Mouse (Mus musculus): ENCODE results near the gene Mt1. TPM values are rescaled to one million over a fixed set of nuclear protein-coding genes. Genes with fewer than 3 reads are reported as not detected.

The Mt1 gene
- polyA plus RNA-seq, 1 experiment from 2014 or later: 2,068 TPM

- Histone ChIP-seq H3K9me3 (ENCODE audit: control insufficient read depth) (no peaks in the 10 kb centered on the region), H3K9ac (ENCODE audit: low read depth, low read length) (peak overlapping the region; percentile 67), H3K36me3 (ENCODE audit: control insufficient read depth, insufficient read depth) (no peaks in the 10 kb centered on the region), H3K4me3 (ENCODE audit: low read depth, low read length) (peak overlapping the region; percentile 65), H3K4me1 (replicated peaks; ENCODE audit: control insufficient read depth, insufficient read depth, low read length) (no peaks in the 10 kb centered on the region), H3K4me2 (replicated peaks; ENCODE audit: low read depth) (peak overlapping the region; percentile 67), H3K27me3 (replicated peaks; ENCODE audit: control insufficient read depth, insufficient read depth, low read length) (no peaks in the 10 kb centered on the region), H3K27ac (ENCODE audit: low read depth, low read length) (peak overlapping the region; percentile 87)
- no peak for TF ChIP-seq CTCF (IDR thresholded peaks at IDR 0.05; ENCODE audit: low read depth)
- 4% methylated on average over 25 of the region's 25 CpGs for WGBS
- ATAC-seq: no peak
These were observed 1.1 kb downstream of the Mt1 start for GRCm38 (mm10) chr8:94179713-94180560.

GRCm38 (mm10) chr8:94180561-94180908 is 1.7 kb downstream of the Mt1 start:
- ATAC-seq: no peak
- TF ChIP-seq CTCF (IDR thresholded peaks at IDR 0.05; ENCODE audit: low read depth): no peak
- H3K27ac ChIP-seq (ENCODE audit: low read depth, low read length): 0 out of 2 replicates have a peak overlapping the region, but pooled peaks have one; percentile 87

GRCm38 (mm10) chr8:94182055-94182929 is 3.4 kb downstream of the Mt1 start:
- Histone ChIP-seq H3K27me3 (replicated peaks; ENCODE audit: control insufficient read depth, insufficient read depth, low read length) (no peaks in the 10 kb centered on the region), H3K4me2 (replicated peaks; ENCODE audit: low read depth) (peak overlapping the region; percentile 58), H3K9me3 (ENCODE audit: control insufficient read depth) (no peaks in the 10 kb centered on the region), H3K9ac (ENCODE audit: low read depth, low read length) (peak overlapping the region; percentile 50), H3K4me3 (ENCODE audit: low read depth, low read length) (peak overlapping the region; percentile 23), H3K27ac (ENCODE audit: low read depth, low read length) (peak overlapping the region; percentile 93), H3K4me1 (replicated peaks; ENCODE audit: control insufficient read depth, insufficient read depth, low read length) (0 out of 2 replicates have a peak, but pooled peaks cover 5% of the 10 kb centered on the region), H3K36me3 (ENCODE audit: control insufficient read depth, insufficient read depth) (no peaks in the 10 kb centered on the region)
- no peak for TF ChIP-seq CTCF (IDR thresholded peaks at IDR 0.05; ENCODE audit: low read depth)
- 48% methylated on average over 13 of the region's 13 CpGs for WGBS
- ATAC-seq: peak; percentile 24

More at GRCm38 (mm10) chr8:94180561-94180908, 1.7 kb downstream of the Mt1 start:
- Histone ChIP-seq H3K4me3 (ENCODE audit: low read depth, low read length) (peak overlapping the region; percentile 65), H3K27me3 (replicated peaks; ENCODE audit: control insufficient read depth, insufficient read depth, low read length) (no peaks in the 10 kb centered on the region), H3K4me2 (replicated peaks; ENCODE audit: low read depth) (peak overlapping the region; percentile 67), H3K36me3 (ENCODE audit: control insufficient read depth, insufficient read depth) (no peaks in the 10 kb centered on the region), H3K9ac (ENCODE audit: low read depth, low read length) (peak overlapping the region; percentile 67), H3K4me1 (replicated peaks; ENCODE audit: control insufficient read depth, insufficient read depth, low read length) (no peaks in the 10 kb centered on the region), H3K9me3 (ENCODE audit: control insufficient read depth) (no peaks in the 10 kb centered on the region)
- WGBS: 82% methylated on average over 1 of the region's 1 CpGs

GRCm38 (mm10) chr8:94183117-94183516 is 4.2 kb downstream of the Mt1 start:
- no peaks in the 10 kb centered on the region for H3K36me3 ChIP-seq (ENCODE audit: control insufficient read depth, insufficient read depth)
- H3K4me2 ChIP-seq (replicated peaks; ENCODE audit: low read depth): peak overlapping the region; percentile 58
- TF ChIP-seq CTCF (IDR thresholded peaks at IDR 0.05; ENCODE audit: low read depth): peak; percentile 82
- peak overlapping the region; percentile 23 for H3K4me3 ChIP-seq (ENCODE audit: low read depth, low read length)
- H3K9me3 ChIP-seq (ENCODE audit: control insufficient read depth): no peaks in the 10 kb centered on the region
- ATAC-seq: peak; percentile 55
- H3K27me3 ChIP-seq (replicated peaks; ENCODE audit: control insufficient read depth, insufficient read depth, low read length): no peaks in the 10 kb centered on the region
- H3K27ac ChIP-seq (ENCODE audit: low read depth, low read length): peak overlapping the region; percentile 93
- under 1% methylated on average over 16 of the region's 16 CpGs for WGBS
- 0 out of 2 replicates have a peak, but pooled peaks cover 5% of the 10 kb centered on the region for H3K4me1 ChIP-seq (replicated peaks; ENCODE audit: control insufficient read depth, insufficient read depth, low read length)
- peak overlapping the region; percentile 50 for H3K9ac ChIP-seq (ENCODE audit: low read depth, low read length)

- H3K27me3 ChIP-seq (replicated peaks; ENCODE audit: control insufficient read depth, insufficient read depth, low read length): no peaks in the 10 kb centered on the region
- H3K36me3 ChIP-seq (ENCODE audit: control insufficient read depth, insufficient read depth): no peaks in the 10 kb centered on the region
- no peaks in the 10 kb centered on the region for H3K9me3 ChIP-seq (ENCODE audit: control insufficient read depth)
- peak overlapping the region; percentile 93 for H3K27ac ChIP-seq (ENCODE audit: low read depth, low read length)
- no peak for ATAC-seq
- no peak overlapping the region for H3K9ac ChIP-seq (ENCODE audit: low read depth, low read length)
- TF ChIP-seq CTCF (IDR thresholded peaks at IDR 0.05; ENCODE audit: low read depth): no peak
- 32% methylated on average over 12 of the region's 12 CpGs for WGBS
- peak overlapping the region; percentile 58 for H3K4me2 ChIP-seq (replicated peaks; ENCODE audit: low read depth)
- 0 out of 2 replicates have a peak, but pooled peaks cover 5% of the 10 kb centered on the region for H3K4me1 ChIP-seq (replicated peaks; ENCODE audit: control insufficient read depth, insufficient read depth, low read length)
- H3K4me3 ChIP-seq (ENCODE audit: low read depth, low read length): no peak overlapping the region
These were observed 5.5 kb downstream of the Mt1 start for GRCm38 (mm10) chr8:94184357-94184843.

- WGBS: 48% methylated on average over 6 of the region's 6 CpGs
- Histone ChIP-seq H3K9me3 (ENCODE audit: control insufficient read depth) (no peaks in the 10 kb centered on the region), H3K4me3 (ENCODE audit: low read depth, low read length) (no peak overlapping the region), H3K4me2 (replicated peaks; ENCODE audit: low read depth) (peak overlapping the region; percentile 18), H3K27ac (ENCODE audit: low read depth, low read length) (peak overlapping the region; percentile 82), H3K36me3 (ENCODE audit: control insufficient read depth, insufficient read depth) (no peaks in the 10 kb centered on the region), H3K4me1 (replicated peaks; ENCODE audit: control insufficient read depth, insufficient read depth, low read length) (0 out of 2 replicates have a peak, but pooled peaks cover 5% of the 10 kb centered on the region), H3K27me3 (replicated peaks; ENCODE audit: control insufficient read depth, insufficient read depth, low read length) (no peaks in the 10 kb centered on the region), H3K9ac (ENCODE audit: low read depth, low read length) (no peak overlapping the region)
- no peak for ATAC-seq
- TF ChIP-seq CTCF (IDR thresholded peaks at IDR 0.05; ENCODE audit: low read depth): no peak
These were observed 6.9 kb downstream of the Mt1 start for GRCm38 (mm10) chr8:94185791-94186190.
